Mouse (Mus musculus) lung, embryonic 16.5 days (tissue): ENCODE results near the gene Ndufs1. TPM values are rescaled to one million over a fixed set of nuclear protein-coding genes. Genes with fewer than 3 reads are reported as not detected.

Experiments
- ATAC-seq: fragments of 200-750 bp; cut with Nextera tagmentation; 2 replicates; pipeline ENCODE4 v1.8.0; 2017; ENCODE audit warnings: low read depth, mild to moderate bottlenecking, moderate library complexity
- H3K27ac ChIP-seq: fragments of 300-500 bp; sonication (generic); 2 replicates; pipeline ENCODE4 v1.5.1; 2014; ENCODE audit warnings: mild to moderate bottlenecking, control low read depth, low read length
- H3K27me3 ChIP-seq: fragments of 300-500 bp; sonication (generic); 2 replicates; pipeline ENCODE4 v1.6.1; 2014; ENCODE audit warnings: low read depth, low read length, mixed read lengths; ENCODE audit not compliant: control insufficient read depth, insufficient read depth
- H3K36me3 ChIP-seq: fragments of 300-500 bp; sonication (generic); 2 replicates; pipeline ENCODE4 v1.6.1; 2014; ENCODE audit warnings: low read length; ENCODE audit not compliant: control insufficient read depth, insufficient read depth
- H3K4me1 ChIP-seq: fragments of 300-500 bp; sonication (generic); replicated peaks from 2 replicates; pipeline ENCODE4 v1.6.1; 2014; ENCODE audit warnings: low read length, mixed read lengths; ENCODE audit not compliant: control insufficient read depth, insufficient read depth
- H3K4me2 ChIP-seq: fragments of 300-500 bp; sonication (generic); 2 replicates; pipeline ENCODE4 v1.6.1; 2014; ENCODE audit warnings: low read depth, low read length, control low read depth
- H3K4me3 ChIP-seq: fragments of 300-500 bp; sonication (generic); 2 replicates; pipeline ENCODE4 v1.5.1; 2014; ENCODE audit warnings: mild to moderate bottlenecking, low read length, control low read depth
- H3K9ac ChIP-seq: fragments of 300-500 bp; sonication (generic); 2 replicates; pipeline ENCODE4 v1.6.1; 2014; ENCODE audit warnings: low read length, control low read depth
- H3K9me3 ChIP-seq: fragments of 300-500 bp; sonication (generic); 2 replicates; pipeline ENCODE4 v1.6.1; 2016; ENCODE audit warnings: low read length; ENCODE audit not compliant: control insufficient read depth
- WGBS: fragments of 180-500 bp; shearing (Covaris S2); extraction: QIAGEN DNeasy Blood & Tissue Kit; methylation state at CpG from one replicate; pipeline ENCODE4 v1.1.7; 2014; 5-methylcytosine and 5-hydroxymethylcytosine counted together
- polyA plus RNA-seq: library from polyadenylated mRNA; unstranded; fragments of >200 nt; fragmentation: Nextera tagmentation; extraction: Ambion mirVana; gene quantifications from 2 replicates; pipeline ENCODE4 v1.2.1, GENCODE M21; 2015

Gene Ndufs1
- polyA plus RNA-seq, 1 experiment from 2014 or later, result 123 TPM

GRCm38 (mm10) chr1:63114136-63114781, 62.4 kb downstream of the Ndufs1 start, which contains the start of gene Ino80d:
TSS of gene Ino80d (minus strand) at chr1:63114667.
- Histone ChIP-seq H3K9me3 (no peaks in the 10 kb centered on the region), H3K4me3 (peak within 1 kb of the TSS; percentile 84), H3K4me1 (peaks cover 8% of the 10 kb centered on the region), H3K36me3 (peaks cover 4% of the 10 kb centered on the region; the same call in 1 of the 2 replicates), H3K9ac (peak within 1 kb of the TSS; percentile 100), H3K27ac (peak within 1 kb of the TSS; percentile 96), H3K27me3 (no peaks in the 10 kb centered on the region), H3K4me2 (peak within 1 kb of the TSS; percentile 72)
- WGBS, result 0% methylated on average over 35 of the region's 42 CpGs
- peak; percentile 91 for ATAC-seq

- Histone ChIP-seq H3K27me3 (no peaks in the 10 kb centered on the region), H3K27ac (peak overlapping the region; percentile 96), H3K4me3 (peak overlapping the region; percentile 84), H3K4me2 (peak overlapping the region; percentile 72), H3K9ac (peak overlapping the region; percentile 100), H3K9me3 (no peaks in the 10 kb centered on the region), H3K36me3 (peaks cover 1% of the 10 kb centered on the region; the same call in 1 of the 2 replicates), H3K4me1 (peaks cover 8% of the 10 kb centered on the region)
- peak; percentile 59 for ATAC-seq
- WGBS, result under 1% methylated on average over 55 of the region's 92 CpGs
These were observed 63.1 kb downstream of the Ndufs1 start for GRCm38 (mm10) chr1:63113274-63114135.

GRCm38 (mm10) chr1:63112865-63113261, 63.8 kb downstream of the Ndufs1 start:
- Histone ChIP-seq H3K27me3 (no peaks in the 10 kb centered on the region), H3K9ac (peak overlapping the region; percentile 100), H3K4me1 (peaks cover 9% of the 10 kb centered on the region), H3K4me2 (peak overlapping the region; percentile 72), H3K4me3 (peak overlapping the region; percentile 84), H3K36me3 (no peaks in the 10 kb centered on the region), H3K27ac (peak overlapping the region; percentile 96), H3K9me3 (no peaks in the 10 kb centered on the region)
- peak; percentile 10; the same call in 1 of the 2 replicates for ATAC-seq
- WGBS, result 4% methylated on average over 11 of the region's 11 CpGs

- no peak for ATAC-seq
- H3K4me3 ChIP-seq, result peak overlapping the region; percentile 84
- peak overlapping the region; percentile 100 for H3K9ac ChIP-seq
- H3K27me3 ChIP-seq, result no peaks in the 10 kb centered on the region
- H3K4me1 ChIP-seq, result peaks cover 13% of the 10 kb centered on the region
- H3K27ac ChIP-seq, result peak overlapping the region; percentile 96
- no peaks in the 10 kb centered on the region for H3K9me3 ChIP-seq
- peak overlapping the region; percentile 72 for H3K4me2 ChIP-seq
- no peaks in the 10 kb centered on the region for H3K36me3 ChIP-seq
- WGBS, result 47% methylated on average over 8 of the region's 8 CpGs
These were observed 64.3 kb downstream of the Ndufs1 start for GRCm38 (mm10) chr1:63112151-63112864.

DNA sequence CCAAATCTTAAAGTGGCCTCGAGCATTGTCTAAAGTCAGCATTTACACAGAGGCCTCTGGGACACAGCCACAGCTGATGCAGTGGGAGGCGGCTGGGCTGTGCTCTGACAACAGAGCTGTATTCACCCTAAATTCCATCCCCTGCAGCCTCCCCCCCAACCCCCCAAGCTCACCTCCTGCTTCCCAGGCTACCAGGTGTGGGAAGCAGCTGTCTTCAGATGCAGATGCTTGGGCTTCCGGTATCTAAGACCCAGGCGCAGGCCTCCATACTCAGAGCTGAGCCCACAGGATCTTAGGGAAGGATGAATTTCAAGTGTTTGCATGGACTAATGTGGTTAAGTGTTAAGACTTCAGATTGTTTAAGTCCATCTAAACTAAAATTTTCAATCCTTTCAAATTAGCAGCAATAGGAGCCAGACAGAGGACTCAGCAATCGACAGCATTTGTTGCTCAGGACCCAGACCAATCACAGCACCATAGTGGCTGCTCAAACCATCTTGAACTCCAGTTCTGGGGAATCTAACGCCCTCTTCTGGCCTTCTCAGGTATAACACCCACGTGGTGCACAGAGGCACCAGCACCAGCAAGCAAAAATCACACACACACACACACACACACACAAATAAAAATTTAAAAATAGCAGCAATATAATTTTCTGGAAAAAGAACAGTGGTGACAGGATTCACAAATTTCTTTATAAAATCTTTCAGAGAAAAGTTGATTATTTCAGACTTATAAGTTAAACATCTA, 65.9 kb downstream of the Ndufs1 start:
- WGBS, result 43% methylated on average over 7 of the region's 7 CpGs
- H3K4me3 ChIP-seq, result no peak overlapping the region
- H3K27ac ChIP-seq, result no peak overlapping the region
- no peak overlapping the region for H3K4me2 ChIP-seq
- H3K36me3 ChIP-seq, result no peaks in the 10 kb centered on the region; the same call in 1 of the 2 replicates
- H3K4me1 ChIP-seq, result peaks cover 11% of the 10 kb centered on the region
- no peaks in the 10 kb centered on the region for H3K27me3 ChIP-seq
- no peak for ATAC-seq
- no peaks in the 10 kb centered on the region for H3K9me3 ChIP-seq
- no peak overlapping the region for H3K9ac ChIP-seq

- Histone ChIP-seq H3K4me2 (no peak overlapping the region), H3K9ac (no peak overlapping the region), H3K27ac (no peak overlapping the region; the same call in 1 of the 2 replicates), H3K9me3 (no peaks in the 10 kb centered on the region), H3K4me3 (no peak overlapping the region), H3K4me1 (peaks cover 10% of the 10 kb centered on the region), H3K36me3 (peaks cover 13% of the 10 kb centered on the region), H3K27me3 (no peaks in the 10 kb centered on the region)
- 64% methylated on average over 6 of the region's 6 CpGs for WGBS
- no peak for ATAC-seq
These were observed 68.9 kb downstream of the Ndufs1 start for GRCm38 (mm10) chr1:63107614-63108327.

GRCm38 (mm10) chr1:63102758-63103451, 73.7 kb downstream of the Ndufs1 start:
- H3K4me1 ChIP-seq, result peaks cover 4% of the 10 kb centered on the region
- H3K9ac ChIP-seq, result no peak overlapping the region
- H3K4me2 ChIP-seq, result no peak overlapping the region
- H3K36me3 ChIP-seq, result peaks cover 37% of the 10 kb centered on the region
- H3K4me3 ChIP-seq, result no peak overlapping the region
- H3K27ac ChIP-seq, result no peak overlapping the region
- H3K9me3 ChIP-seq, result no peaks in the 10 kb centered on the region
- H3K27me3 ChIP-seq, result no peaks in the 10 kb centered on the region
- ATAC-seq, result no peak
- WGBS, result 79% methylated on average over 12 of the region's 12 CpGs

DNA sequence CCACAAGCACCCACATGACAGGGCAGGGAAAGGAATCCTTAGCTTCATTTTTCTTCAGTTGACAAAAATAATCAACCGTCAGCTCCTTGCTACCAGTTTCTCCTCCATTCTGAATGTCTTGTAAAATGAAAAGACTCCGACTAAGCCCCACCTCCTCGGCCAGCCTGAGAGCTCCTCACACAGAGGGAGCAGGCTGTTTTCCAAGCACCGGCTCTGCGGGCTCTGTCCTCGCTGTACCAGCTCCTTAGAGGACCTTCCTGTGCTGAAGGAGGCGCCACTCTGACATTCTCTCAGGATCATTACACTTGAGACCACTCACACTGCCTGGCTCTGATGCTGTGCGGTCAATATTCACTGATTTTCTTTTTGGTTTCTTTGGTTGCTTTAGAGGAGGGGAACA, 76.4 kb downstream of the Ndufs1 start:
- Histone ChIP-seq H3K27ac (no peak overlapping the region), H3K4me2 (no peak overlapping the region), H3K4me1 (no peaks in the 10 kb centered on the region), H3K9me3 (no peaks in the 10 kb centered on the region), H3K9ac (no peak overlapping the region), H3K4me3 (no peak overlapping the region), H3K36me3 (peaks cover 36% of the 10 kb centered on the region), H3K27me3 (no peaks in the 10 kb centered on the region)
- no peak for ATAC-seq
- WGBS, result 82% methylated on average over 8 of the region's 8 CpGs
